Mouse (Mus musculus): ENCODE measurements around the gene Cttnbp2nl. TPM values are rescaled to one million over a fixed set of nuclear protein-coding genes. Genes with fewer than 3 reads are reported as not detected.

Gene Cttnbp2nl
- polyA plus RNA-seq, 1 experiment, result 1.6 TPM

DNA sequence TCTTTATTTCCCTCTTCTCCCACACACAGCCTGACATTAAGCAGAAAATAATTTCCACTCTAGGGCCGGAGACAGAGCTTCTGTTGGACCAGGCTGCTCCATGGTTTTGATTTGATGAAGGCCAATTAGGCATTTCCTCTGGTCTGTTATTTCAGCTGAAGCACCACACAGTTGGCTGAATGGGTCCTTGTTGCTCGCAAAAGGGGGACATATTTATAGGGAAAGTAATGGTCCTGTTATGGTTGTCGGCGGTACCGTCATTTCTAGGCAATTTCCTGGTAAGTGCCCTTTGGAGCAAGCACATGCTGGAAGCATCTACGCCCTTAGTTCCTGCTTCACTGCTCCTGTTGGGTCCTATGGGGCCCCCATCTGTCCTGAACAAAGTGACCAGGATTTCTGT lies 8.0 kb upstream of the Cttnbp2nl start:
- DNase-seq (ENCODE audit: low read depth in 1 of 2, low spot score in 2 of 2), result no peak
- Histone ChIP-seq H3K36me3 (ENCODE audit: control insufficient read depth, insufficient read depth, low read length) (no peaks in the 10 kb centered on the region), H3K27me3 (ENCODE audit: control insufficient read depth, insufficient read depth, low read length) (0 out of 2 replicates have a peak, but pooled peaks cover 1% of the 10 kb centered on the region), H3K4me3 (ENCODE audit: extremely low read depth, insufficient read depth, insufficient read length) (no peak overlapping the region), H3K27ac (ENCODE audit: insufficient read depth, low read length) (no peak overlapping the region), H3K4me1 (ENCODE audit: control insufficient read depth, insufficient read depth, insufficient read length) (no peaks in the 10 kb centered on the region)
- TF ChIP-seq CTCF (IDR thresholded peaks at IDR 0.05; ENCODE audit: extremely low read depth, insufficient read depth, insufficient read length, insufficient replicate concordance) (no peak), POLR2A (IDR thresholded peaks at IDR 0.05; ENCODE audit: low read depth, low read length) (no peak)
- WGBS, result 66% methylated on average over 6 of the region's 6 CpGs

DNA sequence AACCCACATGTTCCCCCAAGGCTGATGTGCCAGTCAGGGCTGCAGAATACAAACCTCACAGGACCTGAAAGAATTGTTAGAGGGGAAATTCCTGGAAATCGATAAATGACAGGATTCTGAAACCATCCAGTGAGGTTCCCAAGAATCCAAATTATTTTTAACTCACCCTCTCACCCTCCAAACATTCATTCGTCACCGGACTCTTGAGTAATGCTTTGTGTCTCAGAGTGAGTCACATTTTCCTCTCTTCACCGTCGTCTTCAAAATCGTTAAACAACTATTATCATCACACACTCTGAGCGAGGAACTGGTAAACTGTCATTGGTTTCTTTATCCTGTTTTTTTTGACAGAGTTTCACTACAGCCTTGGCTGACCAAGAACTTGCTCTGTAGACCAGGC lies 7.0 kb upstream of the Cttnbp2nl start:
- TF ChIP-seq CTCF (IDR thresholded peaks at IDR 0.05; ENCODE audit: extremely low read depth, insufficient read depth, insufficient read length, insufficient replicate concordance) (no peak), POLR2A (IDR thresholded peaks at IDR 0.05; ENCODE audit: low read depth, low read length) (no peak)
- Histone ChIP-seq H3K27ac (ENCODE audit: insufficient read depth, low read length) (no peak overlapping the region), H3K36me3 (ENCODE audit: control insufficient read depth, insufficient read depth, low read length) (no peaks in the 10 kb centered on the region), H3K4me1 (ENCODE audit: control insufficient read depth, insufficient read depth, insufficient read length) (no peaks in the 10 kb centered on the region), H3K4me3 (ENCODE audit: extremely low read depth, insufficient read depth, insufficient read length) (no peak overlapping the region), H3K27me3 (ENCODE audit: control insufficient read depth, insufficient read depth, low read length) (0 out of 2 replicates have a peak, but pooled peaks cover 1% of the 10 kb centered on the region)
- DNase-seq (ENCODE audit: low read depth in 1 of 2, low spot score in 2 of 2), result no peak
- WGBS, result 47% methylated on average over 7 of the region's 7 CpGs

DNA sequence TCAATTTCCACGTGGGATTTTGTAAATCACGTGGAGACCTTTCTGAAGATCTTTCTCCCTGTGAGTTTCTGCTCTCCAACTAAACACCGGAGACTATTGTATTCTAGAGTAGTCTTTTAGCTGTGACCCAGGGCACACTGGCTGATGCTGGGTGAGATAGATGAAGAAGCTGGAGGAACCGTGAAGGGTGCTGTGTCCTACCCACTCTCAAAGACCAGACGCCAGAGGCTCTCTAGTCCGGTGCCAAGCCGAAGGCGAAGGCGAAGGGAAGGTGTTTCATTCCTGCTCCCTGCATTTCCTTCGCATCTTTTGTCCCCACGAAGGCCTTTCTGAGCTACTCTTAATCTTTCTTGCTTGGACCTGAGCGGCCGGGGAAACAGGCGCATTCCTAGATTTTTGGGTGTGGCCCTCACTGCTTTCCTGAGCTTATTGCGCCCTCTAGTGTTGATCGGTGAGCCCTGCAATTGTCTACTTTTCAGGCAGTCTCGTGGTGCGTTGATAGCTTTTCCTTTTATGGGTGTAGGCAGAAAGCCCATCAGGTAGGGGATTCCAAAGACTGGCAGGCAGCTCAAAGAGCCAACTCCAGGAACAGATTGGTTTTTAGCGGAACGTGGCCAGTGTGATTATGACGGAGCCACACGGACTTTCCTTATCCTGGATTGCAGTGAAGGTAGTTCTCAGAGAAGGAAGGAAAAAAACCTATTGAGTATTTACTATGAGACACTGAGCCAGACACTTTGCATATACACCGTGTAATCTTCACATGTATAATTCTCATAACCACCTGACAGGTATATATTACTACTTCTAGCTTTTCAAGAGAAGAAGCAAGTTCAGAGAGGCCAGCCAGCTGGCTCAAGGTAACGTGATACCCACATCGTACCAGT lies 5.9 kb upstream of the Cttnbp2nl start:
- H3K4me1 ChIP-seq (ENCODE audit: control insufficient read depth, insufficient read depth, insufficient read length), result no peaks in the 10 kb centered on the region
- peak in 1 of 2 experiments; percentile 35 for DNase-seq (ENCODE audit: low read depth in 1 of 2, low spot score in 2 of 2)
- no peak overlapping the region; the same call in 1 of the 2 replicates for H3K4me3 ChIP-seq (ENCODE audit: extremely low read depth, insufficient read depth, insufficient read length)
- H3K27me3 ChIP-seq (ENCODE audit: control insufficient read depth, insufficient read depth, low read length), result 0 out of 2 replicates have a peak, but pooled peaks cover 1% of the 10 kb centered on the region
- no peaks in the 10 kb centered on the region for H3K36me3 ChIP-seq (ENCODE audit: control insufficient read depth, insufficient read depth, low read length)
- 19% methylated on average over 25 of the region's 25 CpGs for WGBS
- H3K27ac ChIP-seq (ENCODE audit: insufficient read depth, low read length), result no peak overlapping the region
- no peak for TF ChIP-seq POLR2A (IDR thresholded peaks at IDR 0.05; ENCODE audit: low read depth, low read length)
- TF ChIP-seq CTCF (IDR thresholded peaks at IDR 0.05; ENCODE audit: extremely low read depth, insufficient read depth, insufficient read length, insufficient replicate concordance), result peak; percentile 75; the same call in 1 of the 2 replicates

DNA sequence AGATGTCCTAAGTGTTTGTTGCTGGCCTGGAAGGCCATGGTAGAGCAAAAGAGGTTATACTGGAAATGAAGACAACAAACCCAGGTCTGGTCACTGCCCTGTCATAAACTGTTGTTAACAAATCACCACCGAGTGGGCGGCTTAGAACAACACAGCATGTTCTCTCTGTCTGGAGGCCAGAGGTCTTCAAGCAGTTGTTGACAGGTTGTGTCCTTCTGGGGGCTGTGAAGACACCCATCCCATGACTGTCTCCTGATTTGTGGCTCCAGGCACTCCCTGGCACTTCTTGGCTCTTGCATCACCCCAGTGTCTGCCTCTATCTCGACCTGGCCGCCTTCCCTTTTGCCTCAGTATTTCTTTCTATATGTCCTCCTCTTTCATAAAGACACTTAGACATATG lies 2.7 kb upstream of the Cttnbp2nl start:
- no peak for TF ChIP-seq CTCF (IDR thresholded peaks at IDR 0.05; ENCODE audit: extremely low read depth, insufficient read depth, insufficient read length, insufficient replicate concordance)
- no peak for TF ChIP-seq POLR2A (IDR thresholded peaks at IDR 0.05; ENCODE audit: low read depth, low read length)
- peaks cover 7% of the 10 kb centered on the region; the same call in 1 of the 2 replicates for H3K27me3 ChIP-seq (ENCODE audit: control insufficient read depth, insufficient read depth, low read length)
- 76% methylated on average over 4 of the region's 4 CpGs for WGBS
- no peak overlapping the region for H3K27ac ChIP-seq (ENCODE audit: insufficient read depth, low read length)
- H3K4me3 ChIP-seq (ENCODE audit: extremely low read depth, insufficient read depth, insufficient read length), result no peak overlapping the region
- no peaks in the 10 kb centered on the region for H3K36me3 ChIP-seq (ENCODE audit: control insufficient read depth, insufficient read depth, low read length)
- no peak for DNase-seq (ENCODE audit: low read depth in 1 of 2, low spot score in 2 of 2)
- H3K4me1 ChIP-seq (ENCODE audit: control insufficient read depth, insufficient read depth, insufficient read length), result peaks cover 4% of the 10 kb centered on the region; the same call in 1 of the 2 replicates

DNA sequence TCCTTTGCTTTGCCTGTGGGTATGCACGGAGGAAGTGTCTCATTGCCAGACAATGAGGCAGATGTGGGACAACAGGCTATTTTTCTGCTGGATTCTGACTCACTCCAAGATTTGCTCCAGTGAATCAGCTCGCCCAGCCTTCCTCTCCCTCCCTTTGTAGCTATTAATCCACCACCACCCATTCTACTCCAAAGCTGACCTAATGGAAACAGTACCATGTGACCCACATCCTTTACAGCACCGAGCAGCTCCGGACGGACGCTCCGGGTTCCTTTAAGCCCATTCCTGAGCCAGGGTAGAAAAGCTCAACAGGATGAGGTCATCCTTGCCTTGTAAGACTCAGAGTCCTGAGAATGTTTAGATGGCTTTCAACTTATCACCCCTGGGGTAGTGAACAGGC lies 2.0 kb upstream of the Cttnbp2nl start:
- H3K4me3 ChIP-seq (ENCODE audit: extremely low read depth, insufficient read depth, insufficient read length), result no peak overlapping the region
- peaks cover 7% of the 10 kb centered on the region; the same call in 1 of the 2 replicates for H3K27me3 ChIP-seq (ENCODE audit: control insufficient read depth, insufficient read depth, low read length)
- WGBS, result 34% methylated on average over 7 of the region's 7 CpGs
- H3K36me3 ChIP-seq (ENCODE audit: control insufficient read depth, insufficient read depth, low read length), result no peaks in the 10 kb centered on the region
- H3K4me1 ChIP-seq (ENCODE audit: control insufficient read depth, insufficient read depth, insufficient read length), result peaks cover 4% of the 10 kb centered on the region; the same call in 1 of the 2 replicates
- DNase-seq (ENCODE audit: low read depth in 1 of 2, low spot score in 2 of 2), result no peak
- no peak for TF ChIP-seq POLR2A (IDR thresholded peaks at IDR 0.05; ENCODE audit: low read depth, low read length)
- no peak for TF ChIP-seq CTCF (IDR thresholded peaks at IDR 0.05; ENCODE audit: extremely low read depth, insufficient read depth, insufficient read length, insufficient replicate concordance)
- no peak overlapping the region; the same call in 1 of the 2 replicates for H3K27ac ChIP-seq (ENCODE audit: insufficient read depth, low read length)

DNA sequence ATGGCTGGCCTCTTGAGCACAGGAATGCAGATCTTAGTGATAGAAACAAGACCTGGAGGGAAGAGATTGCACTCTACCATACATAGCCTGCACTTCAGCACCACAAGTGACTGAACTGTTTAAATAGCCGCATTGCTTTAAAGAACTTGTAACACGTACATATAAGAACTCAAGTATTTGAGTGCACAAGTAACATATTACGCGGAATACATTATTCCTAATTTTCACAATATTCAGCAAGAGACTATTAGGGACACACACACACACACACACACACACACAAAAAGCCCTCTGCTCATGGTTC lies 704 bp upstream of the Cttnbp2nl start:
- H3K27ac ChIP-seq (ENCODE audit: insufficient read depth, low read length), result no peak overlapping the region
- no peaks in the 10 kb centered on the region for H3K36me3 ChIP-seq (ENCODE audit: control insufficient read depth, insufficient read depth, low read length)
- DNase-seq (ENCODE audit: low read depth in 1 of 2, low spot score in 2 of 2), result no peak
- peaks cover 4% of the 10 kb centered on the region; the same call in 1 of the 2 replicates for H3K4me1 ChIP-seq (ENCODE audit: control insufficient read depth, insufficient read depth, insufficient read length)
- no peak overlapping the region for H3K4me3 ChIP-seq (ENCODE audit: extremely low read depth, insufficient read depth, insufficient read length)
- peaks cover 6% of the 10 kb centered on the region; the same call in 1 of the 2 replicates for H3K27me3 ChIP-seq (ENCODE audit: control insufficient read depth, insufficient read depth, low read length)
- 64% methylated on average over 4 of the region's 4 CpGs for WGBS
- no peak for TF ChIP-seq CTCF (IDR thresholded peaks at IDR 0.05; ENCODE audit: extremely low read depth, insufficient read depth, insufficient read length, insufficient replicate concordance)
- TF ChIP-seq POLR2A (IDR thresholded peaks at IDR 0.05; ENCODE audit: low read depth, low read length), result no peak

Measured in spleen, adult 2 months (tissue).